Mouse (Mus musculus): Measurements from ENCODE around the gene Scoc.

GRCm38 (mm10) chr8:83406836-83407235 lies 51.4 kb downstream of the Scoc start:
- TF ChIP-seq CTCF (IDR thresholded peaks at IDR 0.05; ENCODE audit: borderline replicate concordance, control insufficient read depth, extremely low read depth, insufficient read depth, low read length, poor library complexity) (no peak), POLR2A (IDR thresholded peaks at IDR 0.05; ENCODE audit: control insufficient read depth, extremely low read depth, insufficient read depth, low read length, poor library complexity) (no peak)

Data from thymus, adult 2 months (tissue).